Mouse (Mus musculus) embryonic facial prominence, embryonic 13.5 days (tissue): ENCODE data around the gene Cog3. TPM values are rescaled to one million over a fixed set of nuclear protein-coding genes. Genes with fewer than 3 reads are reported as not detected.

Experiments used
- ATAC-seq: fragments of 200-750 bp; cut with Nextera tagmentation; 2 replicates; pipeline ENCODE4 v1.8.0; 2017; ENCODE audit warnings: low read depth; ENCODE audit not compliant: insufficient number of reproducible peaks, insufficient read depth, low FRiP score, low TSS enrichment
- H3K27ac ChIP-seq: fragments of 300-500 bp; sonication (generic); 2 replicates; pipeline ENCODE4 v1.5.1; 2015; ENCODE audit warnings: moderate library complexity, mild to moderate bottlenecking, inconsistent platforms
- H3K27me3 ChIP-seq: fragments of 300-500 bp; sonication (generic); 2 replicates; pipeline ENCODE4 v1.6.1; 2015; ENCODE audit warnings: mild to moderate bottlenecking, inconsistent platforms
- H3K36me3 ChIP-seq: fragments of 300-500 bp; sonication (generic); 2 replicates; pipeline ENCODE4 v1.6.1; 2015; ENCODE audit warnings: mild to moderate bottlenecking, inconsistent platforms
- H3K4me1 ChIP-seq: fragments of 300-500 bp; sonication (generic); 2 replicates; pipeline ENCODE4 v1.6.1; 2015; ENCODE audit warnings: inconsistent platforms
- H3K4me2 ChIP-seq: fragments of 300-500 bp; sonication (generic); 2 replicates; pipeline ENCODE4 v1.6.1; 2015; ENCODE audit warnings: moderate library complexity, mild to moderate bottlenecking, inconsistent platforms
- H3K4me3 ChIP-seq: fragments of 300-500 bp; sonication (generic); 2 replicates; pipeline ENCODE4 v1.5.1; 2015; ENCODE audit warnings: mild to moderate bottlenecking, inconsistent platforms
- H3K9ac ChIP-seq: fragments of 300-500 bp; sonication (generic); 2 replicates; pipeline ENCODE4 v1.6.1; 2015; ENCODE audit warnings: mild to moderate bottlenecking, inconsistent platforms
- H3K9me3 ChIP-seq: fragments of 300-500 bp; sonication (generic); 2 replicates; pipeline ENCODE4 v1.6.1; 2016; ENCODE audit warnings: inconsistent platforms
- WGBS: fragments of 180-500 bp; shearing (Covaris S2); methylation state at CpG from one replicate; pipeline ENCODE4 v1.1.7; 2015; ENCODE audit warnings: mixed read lengths; 5-methylcytosine and 5-hydroxymethylcytosine counted together
- polyA plus RNA-seq: library from polyadenylated mRNA; unstranded; fragments of >200 nt; fragmentation: Nextera tagmentation; extraction: Ambion mirVana; gene quantifications from 2 replicates; pipeline ENCODE4 v1.2.1, GENCODE M21; 2015

The Cog3 gene
- polyA plus RNA-seq, 1 experiment from 2014 or later: 20.2 TPM

DNA sequence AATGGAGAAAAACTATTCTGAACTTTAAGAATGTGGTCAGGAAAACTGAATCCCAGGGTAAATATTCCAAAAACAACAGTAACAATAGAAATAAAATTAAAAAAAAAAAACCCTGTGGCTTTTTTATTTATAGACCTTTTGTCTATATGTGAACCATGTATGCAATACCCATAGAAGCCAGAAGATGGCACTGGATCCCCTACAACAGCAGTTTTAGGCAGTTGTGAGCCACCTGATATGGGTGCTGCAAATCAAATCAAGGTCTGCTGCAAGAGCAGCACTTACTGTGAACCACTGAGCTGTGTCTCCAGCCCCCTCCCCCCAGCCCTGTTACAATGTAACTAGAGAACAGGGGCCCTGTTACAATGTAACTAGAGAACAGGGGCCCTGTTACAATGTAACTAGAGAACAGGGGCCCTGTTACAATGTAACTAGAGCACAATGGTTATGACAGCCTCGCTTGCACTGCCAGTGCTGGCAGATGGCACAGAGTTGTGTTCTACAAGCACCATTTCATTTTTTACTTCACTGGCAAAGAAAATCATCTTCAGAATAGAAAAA, 85.2 kb downstream of the Cog3 start:
- H3K27ac ChIP-seq: no peak overlapping the region

GRCm38 (mm10) chr14:75665430-75666180, 88.7 kb downstream of the Cog3 start:
- H3K9ac ChIP-seq: no peak overlapping the region
- no peak overlapping the region for H3K4me3 ChIP-seq
- ATAC-seq: no peak
- no peak overlapping the region for H3K27ac ChIP-seq
- no peaks in the 10 kb centered on the region for H3K9me3 ChIP-seq
- no peaks in the 10 kb centered on the region for H3K4me1 ChIP-seq
- no peaks in the 10 kb centered on the region for H3K36me3 ChIP-seq
- WGBS: 64% methylated on average over 2 of the region's 2 CpGs
- H3K27me3 ChIP-seq: no peaks in the 10 kb centered on the region
- H3K4me2 ChIP-seq: no peak overlapping the region

More for the DNA sequence above, 85.2 kb downstream of the Cog3 start:
- Histone ChIP-seq H3K4me2 (no peak overlapping the region), H3K36me3 (no peaks in the 10 kb centered on the region), H3K4me1 (no peaks in the 10 kb centered on the region), H3K9ac (no peak overlapping the region), H3K9me3 (no peaks in the 10 kb centered on the region), H3K4me3 (no peak overlapping the region), H3K27me3 (no peaks in the 10 kb centered on the region)
- 70% methylated on average over 1 of the region's 1 CpGs for WGBS
- ATAC-seq: no peak

- Histone ChIP-seq H3K4me2 (no peak overlapping the region), H3K36me3 (no peaks in the 10 kb centered on the region), H3K4me3 (no peak overlapping the region), H3K27me3 (no peaks in the 10 kb centered on the region), H3K9ac (no peak overlapping the region), H3K9me3 (no peaks in the 10 kb centered on the region), H3K4me1 (no peaks in the 10 kb centered on the region), H3K27ac (no peak overlapping the region)
- 81% methylated on average over 8 of the region's 8 CpGs for WGBS
- ATAC-seq: no peak
Observed at GRCm38 (mm10) chr14:75661548-75661947, 92.8 kb downstream of the Cog3 start.

DNA sequence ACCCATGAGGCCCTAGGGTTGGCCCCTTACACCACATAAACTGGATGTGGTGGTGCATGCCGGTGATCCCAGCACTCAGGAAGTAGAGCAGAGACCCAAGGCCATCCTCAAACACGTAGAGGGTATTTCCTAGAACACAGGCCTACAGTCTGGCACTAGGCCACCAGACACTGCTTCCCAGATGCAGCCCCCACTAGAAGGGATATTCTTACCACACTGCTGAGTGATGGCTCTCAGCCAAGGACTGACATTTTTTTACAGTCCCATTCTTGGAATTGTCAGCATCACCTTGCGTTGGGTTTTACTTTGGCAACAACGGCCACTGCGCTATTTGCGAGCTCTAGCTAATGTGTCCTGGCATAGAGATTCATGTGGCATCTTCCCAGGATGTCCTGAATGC, 93.4 kb downstream of the Cog3 start:
- Histone ChIP-seq H3K27me3 (no peaks in the 10 kb centered on the region), H3K36me3 (no peaks in the 10 kb centered on the region), H3K9ac (no peak overlapping the region), H3K4me3 (no peak overlapping the region), H3K4me2 (no peak overlapping the region), H3K27ac (no peak overlapping the region), H3K9me3 (no peaks in the 10 kb centered on the region), H3K4me1 (no peaks in the 10 kb centered on the region)
- 77% methylated on average over 6 of the region's 6 CpGs for WGBS
- no peak for ATAC-seq

Other genes with a start within 250 kb of the Cog3 start
- not detected in 2 replicates for gene Spert, start 161.4 kb downstream of the Cog3 start, polyA plus RNA-seq
- not detected in 2 replicates for gene Erich6b, start 112.3 kb downstream of the Cog3 start, polyA plus RNA-seq
- 4.8 and 5.8 TPM in 2 replicates for gene Slc25a30, start 32.5 kb upstream of the Cog3 start, polyA plus RNA-seq
- gene Tpt1, start 90.6 kb upstream of the Cog3 start, polyA plus RNA-seq: 1,146 and 1,171 TPM in 2 replicates
- 1.2 and 1.6 TPM in 2 replicates for gene Kctd4, start 200.5 kb upstream of the Cog3 start, polyA plus RNA-seq